Mouse (Mus musculus) bone marrow macrophage, adult 2 months (primary cell): ENCODE measurements at regions not wholly inside any gene's neighbourhood (a gene's known extent, or its start where the extent isn't known, plus 50 kb on each side); places are given as distances from the start of the nearest gene placed in this dataset.

ENCODE experiments used
- CTCF ChIP-seq: IDR thresholded peaks from 2 replicates; pipeline ENCODE4 v1.5.1; 2012; ENCODE audit warnings: low read depth, mild to moderate bottlenecking, low read length, moderate library complexity
- POLR2A ChIP-seq: IDR thresholded peaks from 2 replicates; pipeline ENCODE4 v1.6.1; 2012; ENCODE audit warnings: mild to moderate bottlenecking, low read depth, low read length, borderline replicate concordance

DNA sequence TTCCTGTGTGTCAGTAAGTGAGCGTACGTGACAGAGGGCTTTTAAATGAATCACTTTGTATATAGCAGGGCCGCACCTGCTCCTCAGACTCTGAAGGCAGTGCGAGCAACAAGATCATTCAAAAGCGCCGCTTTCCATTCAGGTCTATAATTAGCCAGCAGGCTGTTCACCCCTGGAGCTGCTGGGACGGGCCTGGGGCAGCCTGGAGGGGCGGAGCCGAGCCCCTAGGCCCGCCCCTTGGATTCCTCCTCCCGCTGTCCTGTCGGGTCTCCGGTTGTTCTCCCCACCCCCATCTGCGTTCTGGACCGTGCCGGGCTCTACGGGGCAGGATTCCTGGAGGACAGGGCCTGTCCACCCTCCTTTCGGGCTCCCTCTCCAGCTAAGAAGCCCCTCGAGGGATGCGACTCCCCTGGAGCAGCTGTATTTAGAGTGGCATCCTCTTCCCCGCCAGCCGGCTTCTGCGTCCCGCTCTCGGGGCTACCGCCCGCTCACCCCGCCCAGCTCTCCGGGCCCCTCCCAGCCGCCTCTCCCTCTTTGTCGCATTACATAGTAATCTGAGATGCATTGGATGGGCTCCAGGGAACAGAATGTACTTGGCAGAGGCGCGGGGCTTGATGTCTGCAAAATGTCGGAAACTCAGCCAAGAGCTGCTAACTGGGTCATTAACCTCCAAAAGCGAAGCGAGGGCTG, 227.7 kb upstream of the Tprg start:
- TF ChIP-seq POLR2A (no peak), CTCF (no peak)
